Mouse (Mus musculus) spleen, postnatal 14 days (tissue): ENCODE data around the gene Idh2.
A peak's percentile ranks its signal among the peaks of the same experiment; 100 is the strongest.
"Not testable (repeated sequence)": the region's sequence is repeated elsewhere in the genome, so short reads cannot be mapped to it uniquely, and the experiment has no call there.

Source experiments
- DNase-seq, 2 experiments: peaks; one replicate each; pipeline ENCODE4 v3.0.0; 2021 to 2022; ENCODE audit warnings: low spot score in 2 of 2

Gene Idh2

GRCm38 (mm10) chr7:80115224-80115590 is at the start of gene Idh2:
Idh2 (minus strand) TSS chr7:80115392.
- DNase-seq = peak; percentile 80 to 86

DNA sequence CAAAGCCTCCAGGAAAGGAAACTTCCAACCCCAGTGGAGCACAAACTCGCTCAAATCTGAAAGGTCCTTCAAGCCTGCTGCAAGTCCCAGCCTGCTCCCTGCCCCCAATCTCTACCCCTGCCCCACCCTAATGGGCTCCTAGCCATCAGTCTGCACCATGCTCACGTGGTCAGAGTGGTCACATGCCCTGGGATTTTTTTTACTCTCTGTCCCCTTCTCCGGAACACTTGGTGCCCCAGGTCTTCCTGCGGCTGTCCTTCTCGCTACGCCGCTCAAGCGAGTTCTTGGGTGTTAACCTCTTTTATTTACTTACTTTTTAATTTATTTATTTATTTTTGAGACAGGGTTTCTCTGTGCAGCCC is 45.7 kb upstream of the Idh2 start:
- no peak for DNase-seq

GRCm38 (mm10) chr7:80160293-80160944 is 45.2 kb upstream of the Idh2 start:
- no peak for DNase-seq

DNA sequence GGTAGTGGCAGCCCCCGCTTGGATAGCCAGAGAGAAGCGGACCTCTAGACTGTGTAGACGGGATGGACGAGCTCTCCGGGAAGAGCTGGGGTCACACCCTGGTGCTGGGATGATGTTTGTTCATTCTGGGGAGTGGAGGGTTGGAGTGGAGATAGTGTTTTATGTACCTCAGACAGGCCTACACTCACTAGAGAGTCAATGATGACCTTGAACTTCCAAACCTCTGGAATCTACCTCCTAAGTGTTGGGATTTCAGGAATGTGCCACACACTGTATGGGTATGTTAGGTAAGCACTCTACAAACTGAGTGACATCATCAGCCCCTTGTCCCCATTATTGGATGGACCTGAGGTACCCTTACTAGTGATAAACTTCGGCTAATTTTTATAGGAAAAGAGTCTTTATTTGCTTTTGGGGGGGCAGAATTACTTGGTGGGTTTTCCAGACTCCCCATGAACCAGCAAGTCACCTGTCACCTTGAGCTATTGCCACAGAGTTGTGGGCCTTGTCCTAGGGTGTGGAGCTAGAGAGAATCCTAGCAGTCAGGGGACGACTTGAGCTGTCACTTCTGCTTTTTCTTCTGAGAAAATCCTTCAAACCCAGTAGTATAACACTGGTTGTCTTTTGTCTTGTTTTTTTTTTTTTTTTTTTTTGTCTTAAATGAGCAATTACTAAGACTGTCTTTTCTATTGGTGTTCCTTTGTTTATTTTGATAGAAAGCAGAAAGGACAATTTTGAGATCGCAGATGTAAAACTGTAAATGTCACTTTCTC is 43.5 kb upstream of the Idh2 start:
- DNase-seq = no peak

- peak; percentile 60 to 64 for DNase-seq
Measured at GRCm38 (mm10) chr7:80156711-80157227, 41.6 kb upstream of the Idh2 start.

- no peak for DNase-seq
Measured at GRCm38 (mm10) chr7:80154689-80155088, 39.5 kb upstream of the Idh2 start.

- DNase-seq = no peak
Measured at GRCm38 (mm10) chr7:80152756-80153155, 37.6 kb upstream of the Idh2 start.

GRCm38 (mm10) chr7:80152152-80152551 is 37.0 kb upstream of the Idh2 start:
- peak in 1 of 2 experiments; percentile 37 for DNase-seq

DNA sequence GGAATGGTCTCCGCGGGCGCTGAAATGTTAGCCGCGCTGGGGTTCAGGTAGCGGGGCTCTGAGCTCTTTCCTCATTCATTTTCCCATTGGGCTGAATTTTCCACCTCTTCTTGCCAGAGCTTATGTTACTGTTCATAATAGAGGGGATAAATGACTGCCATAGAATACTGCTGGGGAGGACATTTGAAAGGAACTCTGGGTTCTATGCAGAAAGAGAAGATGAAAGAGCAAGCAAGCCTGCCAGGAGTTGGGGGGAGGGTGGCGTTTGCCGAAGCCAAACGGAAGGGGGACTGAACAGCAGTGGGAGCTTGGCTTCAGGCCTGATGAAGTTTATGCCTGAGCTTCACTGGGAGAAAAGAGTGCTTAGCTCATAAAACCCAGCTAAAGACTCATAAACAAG is 34.2 kb upstream of the Idh2 start:
- no peak for DNase-seq

DNA sequence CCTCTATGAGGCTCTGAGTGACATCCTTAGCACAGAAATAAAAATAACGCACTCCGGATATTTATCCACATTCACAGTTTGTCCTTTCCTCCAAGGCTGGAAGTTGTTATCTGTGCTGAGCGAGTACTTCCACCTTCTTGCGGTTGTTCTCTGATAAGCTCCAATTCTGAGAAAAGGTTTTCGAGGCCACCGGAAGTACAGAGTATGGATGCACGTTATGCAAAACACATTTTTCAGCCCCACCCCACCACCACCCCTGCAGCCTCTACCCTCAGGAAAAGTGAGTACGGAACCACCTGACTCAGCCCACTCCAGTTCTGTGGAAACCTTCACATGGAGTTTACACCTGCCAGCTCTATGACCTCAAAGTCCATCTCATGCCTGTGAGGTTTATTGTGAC is 30.9 kb upstream of the Idh2 start:
- peak; percentile 41 to 53 for DNase-seq

GRCm38 (mm10) chr7:80144695-80145094 is 29.5 kb upstream of the Idh2 start:
- DNase-seq = no peak

GRCm38 (mm10) chr7:80143331-80144273 is 28.4 kb upstream of the Idh2 start:
- DNase-seq = peak; percentile 46 to 59

GRCm38 (mm10) chr7:80140815-80141214 is 25.6 kb upstream of the Idh2 start:
- DNase-seq = peak; percentile 68 to 77

GRCm38 (mm10) chr7:80138375-80138774 is 23.2 kb upstream of the Idh2 start:
- no peak for DNase-seq

GRCm38 (mm10) chr7:80135173-80135532 is 20.0 kb upstream of the Idh2 start:
- no peak for DNase-seq

DNA sequence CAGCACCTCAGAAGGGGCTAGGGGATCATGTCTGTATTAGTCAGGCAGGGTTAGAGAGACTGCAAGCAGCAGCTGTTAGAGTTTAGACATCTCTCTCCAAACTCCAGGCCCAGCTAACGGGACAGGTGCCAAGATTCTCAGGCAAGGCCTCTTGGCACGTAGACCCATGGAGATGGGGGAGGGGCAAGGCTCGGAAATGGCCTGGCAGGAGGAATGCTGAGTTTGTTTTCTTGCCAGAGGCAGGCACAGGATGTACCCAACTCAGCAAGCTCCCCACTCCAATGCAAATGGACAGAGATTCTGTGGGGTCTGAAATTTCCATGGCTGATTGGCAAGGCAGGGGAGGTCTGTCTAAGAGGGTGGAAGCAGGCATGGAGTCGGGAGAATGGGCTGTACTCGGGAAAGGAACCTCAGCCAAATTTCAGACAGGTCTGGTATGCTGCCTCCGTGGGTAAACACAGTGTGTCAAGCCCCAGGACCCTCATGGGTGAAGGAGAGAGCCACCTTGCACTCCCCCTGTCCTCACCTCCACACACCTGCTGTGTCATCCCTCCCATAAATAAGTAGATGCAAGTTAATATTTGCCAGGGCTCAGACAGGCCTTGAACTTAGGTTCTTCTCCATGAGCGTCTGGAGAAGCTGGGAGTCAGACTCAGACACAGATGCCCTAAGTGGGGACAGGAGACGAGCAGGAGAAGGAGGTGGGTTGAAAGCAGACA is 19.4 kb upstream of the Idh2 start:
- DNase-seq = no peak

DNA sequence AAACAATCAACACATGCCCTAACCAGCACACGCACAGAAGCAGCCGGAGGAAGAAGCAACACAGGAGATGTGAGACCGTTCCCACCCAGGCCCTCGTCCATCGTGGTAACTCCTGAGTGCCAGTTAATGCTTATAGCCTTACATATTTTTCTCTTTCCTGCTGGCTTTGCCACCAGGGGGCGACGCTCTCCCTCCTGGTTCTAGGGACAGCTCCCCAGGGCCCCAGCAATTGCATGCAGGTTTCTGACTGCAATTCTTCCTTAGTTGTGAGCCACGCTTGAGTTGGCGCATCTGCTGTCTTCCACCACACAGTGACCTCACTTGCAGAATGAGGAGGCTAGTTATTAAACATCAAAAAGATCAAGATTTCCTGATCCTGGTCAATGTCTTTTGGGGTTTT is 17.3 kb upstream of the Idh2 start:
- DNase-seq = peak; percentile 50 to 69

DNA sequence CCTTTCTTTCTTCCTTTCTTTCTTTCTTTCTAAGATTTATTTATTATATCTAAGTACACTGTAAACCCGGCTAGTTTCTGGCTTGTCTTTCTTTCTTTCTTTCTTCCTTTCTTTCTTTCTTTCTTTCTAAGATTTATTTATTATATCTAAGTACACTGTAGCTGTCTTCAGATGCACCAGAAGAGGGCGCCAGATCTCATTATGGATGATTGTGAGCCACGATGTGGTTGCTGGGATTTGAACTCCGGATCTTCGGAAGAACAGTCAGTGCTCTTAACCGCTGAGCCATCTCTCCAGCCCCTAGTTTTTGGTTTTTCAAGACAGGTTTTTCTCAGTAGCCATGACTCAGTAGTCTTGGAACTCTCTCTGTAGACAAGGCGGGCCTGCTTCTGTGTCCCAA is 16.1 kb upstream of the Idh2 start:
- DNase-seq = not testable (repeated sequence)

GRCm38 (mm10) chr7:80130344-80131055 is 15.3 kb upstream of the Idh2 start:
- DNase-seq = no peak

GRCm38 (mm10) chr7:80129278-80129677 is 14.1 kb upstream of the Idh2 start:
- DNase-seq = no peak

- no peak for DNase-seq
Measured at GRCm38 (mm10) chr7:80123672-80124071, 8.5 kb upstream of the Idh2 start.
